ENCODE assay signal across 17 mouse cellular contexts in the genomic region with DNA sequence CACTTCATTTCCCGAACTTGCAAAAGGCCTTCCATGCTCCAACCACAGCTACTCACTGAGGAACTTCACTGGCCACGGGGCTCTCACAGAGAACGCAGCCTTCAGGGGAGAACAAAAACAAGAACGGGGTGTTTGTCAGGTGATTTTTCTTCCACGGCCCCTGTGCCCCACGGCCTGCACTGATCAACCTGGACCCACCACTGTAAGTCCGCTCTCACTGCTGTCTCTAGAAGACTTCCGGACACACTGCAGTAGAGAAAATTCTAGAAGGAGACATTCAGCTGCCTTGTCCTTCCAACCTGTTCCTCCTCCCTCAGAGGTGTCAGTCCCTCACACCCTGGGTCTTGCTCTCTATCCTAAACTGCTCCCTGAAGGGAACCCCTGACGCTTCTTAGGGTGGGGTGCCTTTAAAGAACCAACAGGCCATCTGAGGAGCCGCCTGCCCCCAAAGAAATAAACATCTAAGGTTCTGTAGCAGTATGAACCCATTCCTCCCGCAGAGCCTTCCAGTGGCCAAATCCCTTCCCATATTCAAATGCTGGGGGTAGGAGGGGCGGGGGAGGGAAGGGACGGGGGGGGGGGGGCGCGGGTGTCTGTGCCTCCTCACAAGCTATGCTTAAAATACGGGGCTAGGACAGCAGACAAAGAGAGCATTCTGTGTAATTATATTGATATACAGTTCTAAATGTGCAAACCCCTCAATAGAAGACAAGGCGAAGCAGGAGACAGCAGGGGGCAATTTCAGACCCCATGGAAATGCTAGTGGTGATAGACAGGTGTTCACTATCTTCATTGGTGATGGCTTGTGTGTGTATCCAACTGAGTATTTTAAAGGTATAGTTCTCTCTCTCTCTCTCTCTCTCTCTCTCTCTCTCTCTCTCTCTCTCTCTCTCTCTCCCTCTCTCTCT. TPM values are rescaled to one million over a fixed set of nuclear protein-coding genes. Genes with fewer than 3 reads are reported as not detected.
"Had no signal": no experiment of that assay in that cellular context is flagged by ENCODE, and none has a peak within 500 bp of the region (broad histone marks: within the 10 kb centered on the region; RNA-seq: fewer than 3 reads in every experiment).

Gene Cd80 (plus strand): TSS at position 51 of the 908 bp plus-strand sequence.

- H3K4me2 ChIP-seq: limb, embryonic 13.5 days; lung, embryonic 15.5 days; neural tube, embryonic 12.5 days had no signal

- DNase-seq: kidney, adult 11 months; kidney, adult 9 months; kidney, postnatal 4 days; left cerebral cortex, postnatal 4 days; lung, postnatal 14 days; midbrain, embryonic 14.5 days; retina, postnatal 1 day; right cerebral cortex, postnatal 14 days; thymus, adult 18-20 months; thymus, postnatal 14 days had no signal

- H3K27ac ChIP-seq: kidney, postnatal 0 days; layer of hippocampus, adult 2 months; limb, embryonic 13.5 days; lung, embryonic 15.5 days; neural tube, embryonic 12.5 days had no signal

- H3K36me3 ChIP-seq: limb, embryonic 13.5 days; lung, embryonic 15.5 days; neural tube, embryonic 12.5 days had no signal

- H3K9ac ChIP-seq: limb, embryonic 13.5 days; liver, embryonic 14.5 days; lung, embryonic 15.5 days; neural tube, embryonic 12.5 days had no signal

- H3K27me3 ChIP-seq: limb, embryonic 13.5 days; lung, embryonic 15.5 days; neural tube, embryonic 12.5 days had no signal

- H3K9me3 ChIP-seq: limb, embryonic 13.5 days; lung, embryonic 15.5 days; neural tube, embryonic 12.5 days had no signal

- H3K4me3 ChIP-seq: layer of hippocampus, adult 2 months; limb, embryonic 13.5 days; lung, embryonic 15.5 days; neural tube, embryonic 12.5 days had no signal

RNA-seq across cellular contexts. Expression of gene Cd80, which starts in this region (rescaled TPM):
- total RNA-seq: megakaryocyte-erythroid progenitor cell, adult 5-6 weeks had no signal
